Mouse (Mus musculus): Measurements from ENCODE around the gene Gtf2f2.
"Not testable (repeated sequence)": the region's sequence is repeated elsewhere in the genome, so short reads cannot be mapped to it uniquely, and the experiment has no call there.

Gtf2f2 gene

DNA sequence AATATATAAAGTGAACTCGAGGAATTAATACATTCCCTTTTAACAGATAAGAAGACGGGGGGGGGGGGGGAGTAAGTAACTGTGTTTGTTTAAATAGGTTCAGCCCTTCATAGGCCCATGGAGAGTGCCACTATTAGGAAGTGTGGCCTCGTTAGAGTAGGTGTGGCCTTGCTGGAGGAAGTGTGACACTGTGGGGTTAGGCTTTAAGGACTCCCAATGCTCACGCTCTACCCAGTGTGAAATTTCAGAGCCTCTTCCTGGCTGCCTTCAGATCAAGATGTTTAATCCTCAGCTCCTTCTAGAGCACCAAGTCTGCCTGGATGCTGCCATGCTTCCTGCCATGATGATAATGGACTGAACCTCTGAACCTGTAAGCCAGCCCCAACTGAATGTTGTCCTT, 8.9 kb downstream of the Gtf2f2 start:
- no peak for DNase-seq (ENCODE audit: inconsistent age in 2 of 2, low spot score in 1 of 2)

DNA sequence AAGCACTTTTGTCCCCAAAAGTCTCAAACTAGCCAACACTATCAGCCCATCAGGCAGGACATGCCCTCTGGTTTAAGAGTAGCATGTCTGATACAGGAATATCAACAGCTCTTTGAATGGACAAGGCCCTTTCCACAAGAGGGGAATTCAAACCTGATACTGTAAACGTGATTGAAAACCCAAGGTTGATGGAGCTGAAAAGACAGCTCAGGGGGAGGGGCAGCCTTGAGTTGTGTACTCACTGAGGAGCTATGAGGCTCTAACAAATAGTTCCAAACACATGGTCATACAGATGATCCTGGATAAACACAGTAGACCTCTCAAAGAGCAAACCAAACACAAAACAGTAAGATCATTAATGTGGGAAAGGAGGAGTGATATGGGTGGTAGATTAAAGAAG, 12.6 kb downstream of the Gtf2f2 start:
- peak; percentile 18 to 64 for DNase-seq (ENCODE audit: inconsistent age in 2 of 2, low spot score in 1 of 2)

DNA sequence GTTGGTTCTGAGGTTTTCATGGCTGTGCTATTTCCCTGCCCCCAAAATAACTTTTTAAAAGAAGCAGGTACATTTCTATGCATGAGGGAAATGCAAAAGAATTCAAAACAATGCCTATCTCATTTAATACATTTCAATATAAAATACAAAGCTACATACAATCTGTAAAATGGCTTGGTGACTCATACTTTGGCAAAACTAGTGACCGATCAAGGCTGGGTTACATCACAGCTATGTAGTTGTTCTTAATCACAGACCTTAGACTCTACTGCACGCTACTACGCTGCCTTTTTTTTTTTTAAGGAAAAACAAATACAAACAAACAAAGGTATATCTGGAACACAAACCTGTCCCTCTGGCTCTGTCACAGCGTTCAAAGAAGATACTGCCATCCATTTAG, 18.3 kb downstream of the Gtf2f2 start:
- peak in 1 of 2 experiments; percentile 70 for DNase-seq (ENCODE audit: inconsistent age in 2 of 2, low spot score in 1 of 2)

DNA sequence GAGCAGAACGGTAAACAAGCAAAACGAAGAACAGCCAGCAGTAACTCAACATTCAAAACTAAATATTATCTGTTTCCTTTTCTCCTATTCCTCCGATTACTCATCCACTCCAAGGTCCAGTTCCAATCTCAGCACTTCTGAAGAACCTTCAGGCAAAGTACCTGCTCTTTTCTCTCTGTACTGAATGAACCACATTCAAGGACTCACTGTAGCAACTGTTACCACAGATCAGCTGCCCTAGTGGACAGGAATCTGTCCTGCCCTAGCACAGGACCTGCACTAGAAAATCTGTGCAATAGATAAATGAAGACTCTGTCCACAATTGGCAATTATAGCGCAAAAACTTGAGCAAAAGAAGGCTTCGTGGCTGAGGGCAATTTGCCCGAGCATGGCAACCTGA, 19.7 kb downstream of the Gtf2f2 start:
- DNase-seq (ENCODE audit: inconsistent age in 2 of 2, low spot score in 1 of 2) = peak; percentile 51 to 71

DNA sequence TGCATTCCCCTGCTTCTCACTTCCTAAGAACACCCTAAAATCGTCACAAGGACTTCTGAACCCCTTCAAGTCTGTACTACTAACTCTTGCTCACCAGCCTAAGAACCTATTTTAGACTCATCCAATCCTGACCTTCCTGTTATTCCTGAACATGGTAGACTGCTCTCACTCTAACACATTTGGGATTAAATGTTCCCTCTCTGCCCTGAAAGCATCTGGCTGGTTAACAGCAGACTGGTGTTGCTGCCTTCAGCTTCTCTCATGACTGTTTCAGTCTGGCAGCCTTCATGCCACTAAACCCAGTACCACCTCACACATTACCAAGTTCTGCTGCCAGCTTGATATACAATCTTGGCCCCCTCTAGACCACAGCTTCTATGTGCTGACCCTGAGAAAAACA, 21.5 kb downstream of the Gtf2f2 start:
- DNase-seq (ENCODE audit: inconsistent age in 2 of 2, low spot score in 1 of 2) = no peak

DNA sequence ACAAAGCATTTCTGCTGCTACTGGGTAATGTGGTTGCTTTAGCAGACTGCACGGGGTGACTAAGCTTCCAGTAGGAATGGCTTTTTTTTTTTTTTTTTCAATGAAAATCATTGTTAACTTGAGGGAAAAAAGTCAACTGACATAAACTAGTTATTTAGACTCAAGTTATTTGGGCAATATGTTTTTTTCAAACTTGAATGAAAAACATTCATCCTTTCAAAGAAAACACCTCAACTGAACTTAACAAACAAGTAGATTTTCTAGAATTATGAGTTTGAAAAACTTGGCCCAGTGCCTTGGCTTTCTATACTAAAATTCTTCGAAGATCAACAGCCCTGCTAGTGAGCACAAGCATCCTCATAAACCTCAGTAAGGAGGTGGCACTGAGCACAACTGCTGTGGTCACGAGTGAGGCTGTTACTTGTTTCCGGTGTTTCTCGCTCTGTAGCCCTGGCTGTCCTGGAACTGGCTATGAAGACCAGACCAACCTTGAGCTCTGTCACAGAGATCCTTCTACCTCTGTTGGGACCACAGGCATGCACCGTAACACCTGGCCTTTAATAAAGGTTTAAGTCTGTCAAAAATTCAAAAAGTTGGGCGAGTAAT, 23.7 kb downstream of the Gtf2f2 start:
- no peak for DNase-seq (ENCODE audit: inconsistent age in 2 of 2, low spot score in 1 of 2)

DNA sequence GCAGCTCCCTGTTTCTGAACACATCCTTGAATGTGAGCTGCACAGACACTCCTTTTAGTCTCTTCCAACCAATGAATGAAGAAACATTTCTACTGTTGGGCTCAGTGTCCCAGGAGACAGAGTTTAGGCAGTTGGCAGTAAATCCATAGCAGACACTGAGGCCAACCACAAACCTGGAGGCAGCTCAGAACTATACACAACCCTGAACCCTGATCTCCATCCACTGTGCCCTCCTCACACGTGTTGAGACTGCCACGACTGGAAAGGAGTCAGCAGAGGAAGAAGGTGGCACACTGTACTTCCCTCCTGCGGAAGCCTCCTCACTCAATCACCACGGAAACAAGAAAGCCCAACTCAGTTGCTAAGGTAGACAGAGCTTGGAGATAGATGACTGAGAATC, 25.6 kb downstream of the Gtf2f2 start:
- no peak for DNase-seq (ENCODE audit: inconsistent age in 2 of 2, low spot score in 1 of 2)

DNA sequence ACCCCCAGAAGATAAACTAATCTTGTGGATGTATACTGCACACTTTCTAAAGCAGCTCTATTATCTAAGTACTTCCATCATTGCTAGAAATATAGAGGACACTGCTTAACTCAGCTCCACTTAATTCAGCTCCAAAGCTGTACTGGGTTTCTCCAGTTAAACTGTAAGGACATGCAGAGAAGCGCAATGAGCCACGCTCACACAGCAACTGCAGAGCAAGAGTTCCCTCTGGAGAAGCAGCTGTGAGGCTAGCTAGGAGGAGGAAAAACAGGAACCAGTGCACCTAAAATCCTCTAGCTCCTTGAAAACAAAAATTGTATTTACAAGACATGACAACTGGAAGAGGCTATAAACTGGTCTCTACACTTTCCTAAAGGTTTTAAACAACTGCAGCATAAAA, 26.8 kb downstream of the Gtf2f2 start:
- DNase-seq (ENCODE audit: inconsistent age in 2 of 2, low spot score in 1 of 2) = no peak

DNA sequence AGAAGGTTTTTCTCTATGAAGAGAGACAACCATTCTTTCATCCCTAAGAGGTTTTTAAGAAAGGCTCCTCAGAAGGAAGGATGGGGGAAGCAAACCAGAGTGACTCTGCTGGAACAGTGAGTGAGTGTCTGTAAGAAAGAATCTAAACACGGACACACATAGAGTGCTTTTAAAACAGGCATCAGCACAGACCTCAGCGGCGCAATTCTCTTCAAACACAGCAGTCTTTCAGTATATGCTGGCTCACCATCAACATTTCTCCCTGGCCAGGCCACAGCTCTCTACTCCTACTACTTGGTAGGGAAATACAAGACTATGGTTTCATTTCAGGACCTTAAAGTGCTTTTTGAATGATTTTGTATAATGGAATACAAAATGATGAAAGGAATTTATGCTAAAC, 29.4 kb downstream of the Gtf2f2 start:
- no peak for DNase-seq (ENCODE audit: inconsistent age in 2 of 2, low spot score in 1 of 2)

DNA sequence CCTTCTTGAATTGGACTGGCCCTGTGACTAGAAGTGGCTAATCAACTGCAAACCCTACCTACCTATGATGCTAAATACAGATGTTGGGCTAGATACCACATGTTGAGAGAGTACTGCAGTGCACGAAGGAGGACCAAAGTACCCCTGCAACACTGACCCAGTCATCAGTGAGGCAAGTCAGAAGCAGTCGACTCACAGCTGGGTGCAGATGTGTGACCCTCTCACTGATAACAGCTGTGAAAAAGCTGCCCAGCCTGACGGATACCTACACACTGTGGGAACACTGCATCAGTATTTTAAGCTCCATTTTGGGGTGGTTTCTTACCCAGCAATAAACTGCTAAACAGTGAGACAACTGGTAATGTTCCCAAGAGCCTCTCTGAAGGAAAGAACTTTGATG, 34.6 kb downstream of the Gtf2f2 start:
- DNase-seq (ENCODE audit: inconsistent age in 2 of 2, low spot score in 1 of 2) = no peak

DNA sequence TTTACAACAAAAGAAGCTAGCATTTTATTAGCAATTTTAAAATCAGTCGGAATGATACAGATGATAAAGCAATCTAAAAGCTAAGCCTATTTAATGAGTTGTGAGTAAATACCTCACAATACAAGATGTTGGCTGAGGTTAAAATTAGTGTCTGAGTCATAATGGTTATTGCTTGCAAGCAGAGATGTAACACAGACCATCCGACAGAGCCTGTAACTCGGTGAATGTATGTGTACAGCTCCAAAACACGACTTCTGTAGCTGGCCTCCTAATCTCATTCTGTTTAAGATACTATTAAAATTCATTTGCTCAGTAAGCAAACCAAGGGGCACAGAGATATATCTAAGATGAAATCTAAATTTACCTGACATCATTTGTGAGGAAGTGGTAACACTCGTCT, 43.4 kb downstream of the Gtf2f2 start:
- no peak for DNase-seq (ENCODE audit: inconsistent age in 2 of 2, low spot score in 1 of 2)

DNA sequence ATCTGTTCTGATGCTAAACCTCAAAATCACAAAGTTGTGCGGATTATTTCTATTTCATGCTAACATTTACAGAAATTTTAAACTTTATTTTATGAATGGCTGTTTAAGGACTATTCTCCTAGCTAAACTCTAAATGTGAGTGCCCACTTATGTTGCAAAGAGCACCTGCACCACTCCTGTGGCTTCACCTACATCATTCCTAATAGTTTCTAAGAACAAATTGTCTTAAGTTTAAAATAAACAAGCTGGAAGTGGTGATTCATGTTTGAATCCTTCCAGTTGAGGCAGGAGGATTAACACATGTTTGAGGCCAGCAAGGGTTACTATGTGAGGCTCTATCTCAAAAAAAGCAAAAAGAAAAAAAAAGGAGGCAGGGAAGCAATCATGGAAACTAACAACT, 46.2 kb downstream of the Gtf2f2 start:
- DNase-seq (ENCODE audit: inconsistent age in 2 of 2, low spot score in 1 of 2) = no peak

DNA sequence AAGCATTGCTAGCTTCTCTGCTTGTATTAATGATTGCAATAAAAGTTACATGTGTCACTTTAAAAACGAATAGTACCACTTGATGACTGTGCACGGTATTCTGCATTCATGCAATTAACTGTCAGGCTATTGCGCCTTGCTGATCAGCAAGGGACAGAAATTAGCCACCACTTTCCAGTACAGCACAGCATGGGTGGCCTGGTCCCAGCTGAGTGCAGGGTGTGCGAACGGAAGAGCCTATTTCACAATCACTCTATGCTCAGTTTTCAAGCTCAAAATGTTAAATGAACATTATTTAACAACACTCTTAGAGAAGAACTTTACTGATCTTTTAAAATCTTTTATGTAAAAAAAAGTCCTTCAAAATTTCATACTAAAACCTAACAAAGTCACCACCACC, 46.7 kb downstream of the Gtf2f2 start:
- DNase-seq (ENCODE audit: inconsistent age in 2 of 2, low spot score in 1 of 2) = no peak

DNA sequence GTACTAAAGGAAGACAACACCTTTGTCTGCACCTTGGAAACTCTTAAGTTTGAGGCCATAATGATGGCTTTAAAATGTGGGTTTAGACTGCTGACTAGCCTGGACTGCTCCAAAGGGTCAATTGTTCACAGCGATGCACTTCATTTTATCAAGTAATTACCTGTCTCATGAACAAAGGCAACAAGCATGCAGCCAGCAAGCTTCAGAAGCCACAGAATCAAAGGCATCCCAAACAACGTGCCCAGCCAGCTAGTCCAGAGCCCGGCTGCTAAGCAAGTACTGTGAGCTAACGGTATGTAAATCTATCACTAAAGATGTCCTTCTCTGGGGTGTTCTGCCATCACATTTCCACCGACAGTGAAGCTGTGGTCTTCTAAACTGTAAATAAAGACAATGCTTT, 47.5 kb downstream of the Gtf2f2 start:
- DNase-seq (ENCODE audit: inconsistent age in 2 of 2, low spot score in 1 of 2) = no peak

DNA sequence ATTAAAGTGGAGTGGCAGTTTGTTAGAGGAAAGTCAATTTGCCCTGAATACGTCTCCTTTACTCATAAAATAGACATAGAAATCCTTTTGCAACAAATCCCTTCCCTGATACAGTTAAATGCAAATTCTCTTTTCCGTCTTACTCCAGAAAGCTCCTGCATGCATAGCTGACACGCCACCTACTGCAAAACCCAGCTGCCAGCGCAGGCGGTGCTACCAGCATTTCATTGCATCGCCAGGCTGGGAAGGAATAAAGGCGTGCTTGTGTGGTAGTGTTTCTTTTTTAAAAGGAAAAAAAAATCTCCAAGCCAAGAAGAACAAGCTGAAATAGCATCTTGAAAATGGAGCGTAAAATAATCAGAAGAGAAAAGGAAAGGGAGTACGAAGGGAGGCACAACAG, 48.4 kb downstream of the Gtf2f2 start:
- no peak for DNase-seq (ENCODE audit: inconsistent age in 2 of 2, low spot score in 1 of 2)

DNA sequence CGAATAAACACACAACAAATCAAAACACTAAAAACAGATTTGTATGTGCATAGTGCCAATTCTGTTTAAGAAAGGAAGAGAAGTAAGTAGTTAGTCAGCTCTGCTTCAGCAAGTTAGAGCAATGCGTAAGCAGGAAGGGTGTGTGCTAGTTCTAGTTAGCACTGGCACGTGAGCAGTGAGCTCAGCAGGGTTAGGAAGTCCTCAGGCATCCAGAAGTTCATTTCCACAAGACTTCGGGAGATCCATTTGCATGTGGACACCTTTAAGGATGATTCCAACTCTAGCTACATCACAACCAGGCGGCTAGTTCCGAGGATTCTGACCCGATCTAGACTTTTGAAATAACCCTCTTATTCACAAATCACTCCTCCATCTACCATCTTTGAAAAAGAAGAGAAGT, 55.9 kb downstream of the Gtf2f2 start, which contains the start of gene Kctd4:
Gene Kctd4, plus strand, starts transcription at position 244 of the 400 bp plus-strand sequence.
- DNase-seq (ENCODE audit: inconsistent age in 2 of 2, low spot score in 1 of 2) = no peak

DNA sequence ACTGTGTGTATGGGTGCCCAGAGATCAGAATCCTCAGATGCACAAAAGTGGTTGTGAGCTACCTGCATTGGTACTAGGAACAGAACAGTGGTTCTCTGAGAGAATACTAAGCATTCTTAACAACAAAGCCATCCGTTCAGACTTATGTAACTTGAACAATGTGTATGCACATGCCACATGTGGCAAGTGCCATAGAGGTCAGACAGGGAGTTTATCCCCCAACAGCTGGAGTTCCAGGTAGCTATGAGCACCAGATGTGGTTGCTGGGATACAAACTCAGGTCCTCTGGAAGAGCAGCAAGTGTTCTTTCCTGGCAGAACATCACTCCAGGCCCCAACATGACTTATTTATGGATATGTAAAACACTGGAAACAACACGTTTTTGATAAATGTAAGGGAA, 57.7 kb downstream of the Gtf2f2 start:
- no peak for DNase-seq (ENCODE audit: inconsistent age in 2 of 2, low spot score in 1 of 2)

DNA sequence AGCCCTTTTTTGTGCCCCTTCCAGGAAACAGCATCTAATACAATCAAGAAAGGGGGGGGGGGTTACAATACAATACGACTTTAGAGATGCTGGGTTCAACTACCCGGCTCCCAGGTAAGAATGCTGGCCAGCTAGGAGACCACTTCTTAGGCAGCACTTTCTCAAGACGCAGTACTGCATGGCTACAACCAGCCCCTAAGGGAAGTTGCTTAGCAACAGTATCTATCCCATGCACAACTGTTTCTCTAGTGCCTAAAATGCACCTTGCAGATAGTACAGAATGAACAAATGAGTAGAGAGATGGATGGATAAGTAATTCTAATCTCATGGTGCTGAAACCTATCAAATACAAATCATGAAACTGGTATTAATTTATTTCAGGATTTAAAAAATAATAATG, 63.0 kb downstream of the Gtf2f2 start:
- no peak for DNase-seq (ENCODE audit: inconsistent age in 2 of 2, low spot score in 1 of 2)

DNA sequence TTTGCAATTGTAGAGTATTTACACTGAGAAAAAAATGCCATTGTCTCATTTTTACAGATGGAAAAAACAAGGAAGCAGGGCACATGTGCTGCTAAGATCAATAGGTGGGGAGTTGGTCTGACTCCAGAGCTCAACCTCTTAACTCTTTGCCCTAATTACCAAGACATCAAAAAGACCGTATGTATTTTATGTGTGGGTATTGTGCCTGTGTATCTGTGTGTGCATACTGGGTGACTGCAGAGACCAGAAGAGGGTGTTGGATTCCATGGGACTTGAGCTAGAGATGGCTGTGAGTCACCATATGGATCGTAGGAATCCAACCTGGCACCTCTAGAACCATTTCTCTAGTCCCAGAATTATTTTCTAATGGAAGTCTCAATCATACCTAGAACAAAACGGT, 68.3 kb downstream of the Gtf2f2 start:
- no peak for DNase-seq (ENCODE audit: inconsistent age in 2 of 2, low spot score in 1 of 2)

DNA sequence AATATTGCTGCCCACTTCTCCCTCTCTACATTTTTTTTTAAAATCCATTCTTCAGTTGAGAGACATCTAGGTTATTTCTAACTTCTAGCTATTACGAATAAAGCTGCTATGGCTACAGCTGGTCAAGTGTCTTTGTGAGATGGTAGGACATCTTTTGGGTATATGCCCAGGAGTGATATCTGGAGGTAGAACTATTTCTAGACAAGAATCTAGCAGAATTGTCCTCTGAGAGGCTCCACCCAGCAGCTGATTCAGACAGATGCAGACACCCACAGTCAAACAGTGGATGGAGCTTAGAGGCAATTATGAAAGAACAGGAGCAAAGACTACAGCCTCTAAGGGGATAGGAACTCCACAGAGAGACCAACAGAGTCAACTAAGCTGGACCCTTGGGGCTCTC, 69.2 kb downstream of the Gtf2f2 start:
- no peak for DNase-seq (ENCODE audit: inconsistent age in 2 of 2, low spot score in 1 of 2)

DNA sequence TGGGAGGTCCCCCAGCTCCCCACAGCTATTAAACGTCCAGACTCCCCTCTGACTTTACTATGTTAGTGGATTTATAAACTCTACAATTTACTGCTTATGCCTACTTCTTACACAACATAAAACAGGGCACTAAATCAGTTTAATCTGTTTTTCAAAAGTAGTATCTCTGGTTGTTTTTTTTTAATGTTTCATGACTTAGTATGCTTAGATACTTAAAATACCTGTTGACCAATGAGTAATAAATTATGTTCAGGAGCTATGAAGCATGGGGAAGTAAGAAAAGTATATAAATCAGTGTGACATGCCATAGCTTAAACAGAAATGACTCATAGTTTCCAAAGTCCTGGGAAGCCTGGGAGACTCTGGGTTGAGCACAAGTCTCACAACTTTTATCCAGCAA, 73.0 kb downstream of the Gtf2f2 start:
- DNase-seq (ENCODE audit: inconsistent age in 2 of 2, low spot score in 1 of 2) = peak in 1 of 2 experiments; percentile 47

DNA sequence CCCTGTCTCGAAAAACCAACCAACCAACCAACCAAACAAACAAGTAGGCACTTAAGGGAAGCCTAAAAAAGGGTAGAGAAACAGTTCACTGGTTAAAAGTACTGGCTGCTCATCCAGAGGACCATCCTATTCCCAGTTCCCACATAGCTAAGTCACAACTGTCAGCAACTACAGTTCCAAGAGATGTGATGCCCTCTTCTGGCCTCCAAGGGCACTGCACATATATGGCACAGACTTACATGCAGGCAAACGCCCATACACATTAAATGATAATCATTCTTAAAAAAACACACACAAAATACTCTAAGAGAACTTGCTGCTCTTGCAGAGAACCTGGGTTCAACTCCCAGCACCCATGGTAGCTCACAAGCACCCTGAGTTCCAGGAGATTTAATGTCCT, 76.3 kb downstream of the Gtf2f2 start:
- peak in 1 of 2 experiments; percentile 35 for DNase-seq (ENCODE audit: inconsistent age in 2 of 2, low spot score in 1 of 2)

DNA sequence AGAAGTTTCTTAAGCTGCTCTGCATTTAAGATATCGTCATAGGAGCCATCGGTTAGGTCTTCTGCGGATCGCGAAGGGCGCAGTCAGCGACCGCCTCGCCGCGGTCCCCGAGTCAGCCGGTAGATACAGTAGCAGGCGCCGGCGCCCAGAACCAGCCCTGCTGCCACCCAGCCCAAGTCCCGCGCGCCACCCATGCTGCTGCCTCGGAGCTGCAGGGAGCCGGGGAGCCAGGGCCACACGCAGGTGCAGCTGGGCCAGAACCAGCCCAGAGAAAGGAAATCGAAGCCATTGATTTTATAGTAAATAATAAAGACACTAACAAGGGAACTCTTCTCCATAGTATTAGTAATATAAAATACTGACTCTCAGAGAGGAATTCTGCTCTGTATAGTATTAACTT, 79.4 kb downstream of the Gtf2f2 start:
- DNase-seq (ENCODE audit: inconsistent age in 2 of 2, low spot score in 1 of 2) = no peak

DNA sequence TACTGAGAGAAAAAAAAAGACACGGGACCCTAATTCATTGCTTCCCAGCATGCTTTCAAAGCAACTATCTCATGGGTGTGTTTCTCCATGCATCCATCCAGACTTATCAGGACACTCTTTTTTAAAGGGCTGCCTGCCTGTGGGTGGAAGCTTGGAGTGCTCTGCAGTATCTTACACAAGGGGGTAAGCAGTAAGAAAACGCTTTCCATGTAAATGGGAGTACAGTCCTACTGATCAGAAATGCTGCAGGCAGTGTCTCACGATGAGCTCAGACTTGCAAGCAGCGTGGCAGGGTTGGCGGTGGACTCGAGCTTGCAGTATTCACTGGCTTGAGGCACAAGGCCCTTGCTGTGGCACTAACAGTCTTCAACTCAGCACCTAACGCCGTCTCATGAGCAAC, 81.0 kb downstream of the Gtf2f2 start:
- not testable (repeated sequence) for DNase-seq (ENCODE audit: inconsistent age in 2 of 2, low spot score in 1 of 2)
